Mouse (Mus musculus) brain, embryonic 14.5 days (tissue): Measurements from ENCODE around the gene Slc25a54.

Source experiments
- CTCF ChIP-seq: fragments of 200-500 bp; IDR thresholded peaks from 2 replicates; pipeline ENCODE4 v1.5.1; 2012; ENCODE audit warnings: inconsistent platforms, mild to moderate bottlenecking, moderate library complexity, borderline replicate concordance; ENCODE audit not compliant: insufficient read depth, insufficient read length; ENCODE audit errors: extremely low read depth
- POLR2A ChIP-seq: fragments of 200-500 bp; IDR thresholded peaks from 2 replicates; pipeline ENCODE4 v1.6.1; 2012; ENCODE audit warnings: mild to moderate bottlenecking, inconsistent platforms, borderline replicate concordance; ENCODE audit not compliant: poor library complexity, insufficient read depth, insufficient read length, severe bottlenecking; ENCODE audit errors: extremely low read depth

DNA sequence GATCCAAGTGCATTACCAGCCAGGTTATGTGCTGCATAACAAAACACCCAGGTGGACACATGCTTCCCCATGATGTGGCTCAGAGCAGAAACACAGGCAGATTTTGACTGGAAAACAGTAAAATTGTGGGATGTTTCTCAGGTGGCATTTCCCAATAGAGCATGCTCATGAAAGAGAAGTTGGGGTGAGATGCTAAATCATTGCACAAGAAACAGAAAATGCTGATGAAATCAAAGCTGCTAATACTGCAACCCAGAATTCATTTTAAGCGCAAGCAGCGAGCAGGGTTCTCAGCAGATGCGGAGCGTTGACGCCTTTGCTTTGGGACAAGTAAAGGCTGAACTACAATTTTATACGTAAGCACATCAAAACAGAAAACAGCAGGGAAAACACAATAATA lies 73.1 kb downstream of the Slc25a54 start:
- TF ChIP-seq CTCF (no peak), POLR2A (no peak)
